Mouse (Mus musculus): ENCODE measurements at regions not wholly inside any gene's neighbourhood (a gene's known extent, or its start where the extent isn't known, plus 50 kb on each side); places are given as distances from the start of the nearest gene placed in this dataset.
A peak's percentile ranks its signal among the peaks of the same experiment; 100 is the strongest.

DNA sequence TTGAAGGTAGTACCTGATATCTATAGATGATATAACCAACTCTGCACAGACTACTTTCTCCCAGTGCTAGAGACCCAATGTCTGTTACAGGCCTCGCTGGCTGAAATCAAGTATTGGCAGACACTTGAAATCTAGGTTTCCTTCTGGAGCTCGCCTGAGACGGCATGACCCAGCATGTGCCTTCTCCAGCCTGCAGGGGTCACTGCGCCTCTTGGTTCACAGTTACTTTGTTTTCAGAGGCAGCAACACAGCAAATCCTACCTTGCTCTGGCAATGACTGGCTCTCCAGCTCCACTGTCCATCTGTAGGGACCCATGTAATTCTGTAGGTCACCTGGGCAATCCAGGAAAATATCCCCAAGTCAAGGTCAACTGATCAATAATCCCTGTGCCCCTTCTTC, 111.6 kb upstream of the Ppp2r2d start:
- H3K36me3 ChIP-seq (ENCODE audit: control insufficient read depth, insufficient read depth, low read length, poor library complexity, severe bottlenecking) = no peaks in the 10 kb centered on the region
- no peaks in the 10 kb centered on the region for H3K9me3 ChIP-seq (ENCODE audit: control insufficient read depth, insufficient read depth, low read depth, low read length)
- in situ Hi-C loops (cut with MboI; ENCODE audit: low sequenced_read_pairs in 2 of 2, unreplicated experiment in 2 of 2) = no loop called here
- H3K4me3 ChIP-seq (ENCODE audit: insufficient read depth in 1 of 2, low read depth in 1 of 2, low read length in 2 of 2, poor library complexity in 1 of 2, severe bottlenecking in 1 of 2) = no peak overlapping the region
- no peaks in the 10 kb centered on the region for H3K4me1 ChIP-seq (ENCODE audit: control insufficient read depth in 2 of 2, insufficient read depth in 2 of 2, low read length in 2 of 2, poor library complexity in 1 of 2)
- no peak overlapping the region for H3K9ac ChIP-seq (ENCODE audit: insufficient read depth, low read depth, low read length, poor library complexity, severe bottlenecking)
- no peak for TF ChIP-seq CHD2 (IDR thresholded peaks at IDR 0.05; ENCODE audit: low read depth, low read length)
- no peak for TF ChIP-seq MAFK (IDR thresholded peaks at IDR 0.05; ENCODE audit: insufficient read depth, low read depth, low read length)
- no peak for TF ChIP-seq ZNF384 (IDR thresholded peaks at IDR 0.05; ENCODE audit: low read depth, low read length)
- TF ChIP-seq ZC3H11A (IDR thresholded peaks at IDR 0.05; ENCODE audit: borderline replicate concordance, low read depth, low read length) = peak; percentile 42; the same call in 1 of the 2 replicates
- no peak for TF ChIP-seq HCFC1 (IDR thresholded peaks at IDR 0.05; ENCODE audit: borderline replicate concordance, insufficient read depth, low read length)
- no peak overlapping the region for H3K27ac ChIP-seq (ENCODE audit: insufficient read depth, low read depth, low read length, poor library complexity, severe bottlenecking)
- DNase-seq (ENCODE audit: low read depth, low spot score) = peak; percentile 13

DNA sequence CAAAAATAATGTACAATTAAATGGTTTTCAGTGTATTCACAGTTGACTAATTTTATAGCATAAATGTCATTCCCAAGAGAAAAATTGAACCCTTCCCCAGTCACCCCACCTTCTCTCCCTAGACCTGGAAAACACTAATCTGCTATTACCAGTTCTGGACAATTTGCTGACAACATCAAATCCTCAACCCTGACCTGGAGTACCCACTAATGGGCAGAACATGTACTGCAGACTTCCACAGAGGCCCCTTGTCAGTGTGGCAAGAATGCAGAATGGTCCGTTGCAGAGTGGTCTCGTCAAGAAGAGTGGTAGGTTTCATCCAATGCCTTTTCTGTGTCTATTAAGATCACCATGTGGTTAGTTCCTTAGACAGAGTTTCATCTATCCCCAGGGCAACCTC, 121.0 kb upstream of the Ppp2r2d start:
- in situ Hi-C loops (cut with MboI; ENCODE audit: low sequenced_read_pairs in 2 of 2, unreplicated experiment in 2 of 2) = no loop called here
- no peak for DNase-seq (ENCODE audit: low read depth, low spot score)
- Histone ChIP-seq H3K4me1 (ENCODE audit: control insufficient read depth in 2 of 2, insufficient read depth in 2 of 2, low read length in 2 of 2, poor library complexity in 1 of 2) (no peaks in the 10 kb centered on the region), H3K4me3 (ENCODE audit: insufficient read depth in 1 of 2, low read depth in 1 of 2, low read length in 2 of 2, poor library complexity in 1 of 2, severe bottlenecking in 1 of 2) (no peak overlapping the region), H3K9ac (ENCODE audit: insufficient read depth, low read depth, low read length, poor library complexity, severe bottlenecking) (no peak overlapping the region), H3K9me3 (ENCODE audit: control insufficient read depth, insufficient read depth, low read depth, low read length) (no peaks in the 10 kb centered on the region), H3K27ac (ENCODE audit: insufficient read depth, low read depth, low read length, poor library complexity, severe bottlenecking) (no peak overlapping the region), H3K36me3 (ENCODE audit: control insufficient read depth, insufficient read depth, low read length, poor library complexity, severe bottlenecking) (no peaks in the 10 kb centered on the region)
- TF ChIP-seq MAFK (IDR thresholded peaks at IDR 0.05; ENCODE audit: insufficient read depth, low read depth, low read length) (peak; percentile 67), ZNF384 (IDR thresholded peaks at IDR 0.05; ENCODE audit: low read depth, low read length) (no peak), ZC3H11A (IDR thresholded peaks at IDR 0.05; ENCODE audit: borderline replicate concordance, low read depth, low read length) (no peak), CHD2 (IDR thresholded peaks at IDR 0.05; ENCODE audit: low read depth, low read length) (no peak)

- Histone ChIP-seq H3K4me1 (ENCODE audit: control insufficient read depth in 2 of 2, insufficient read depth in 2 of 2, low read length in 2 of 2, poor library complexity in 1 of 2) (no peaks in the 10 kb centered on the region), H3K27ac (ENCODE audit: insufficient read depth, low read depth, low read length, poor library complexity, severe bottlenecking) (no peak overlapping the region), H3K36me3 (ENCODE audit: control insufficient read depth, insufficient read depth, low read length, poor library complexity, severe bottlenecking) (no peaks in the 10 kb centered on the region), H3K4me3 (ENCODE audit: insufficient read depth in 1 of 2, low read depth in 1 of 2, low read length in 2 of 2, poor library complexity in 1 of 2, severe bottlenecking in 1 of 2) (no peak overlapping the region), H3K9me3 (ENCODE audit: control insufficient read depth, insufficient read depth, low read depth, low read length) (no peaks in the 10 kb centered on the region), H3K9ac (ENCODE audit: insufficient read depth, low read depth, low read length, poor library complexity, severe bottlenecking) (no peak overlapping the region)
- no peak for DNase-seq (ENCODE audit: low read depth, low spot score)
- no peak for TF ChIP-seq CHD2 (IDR thresholded peaks at IDR 0.05; ENCODE audit: low read depth, low read length)
- no peak for TF ChIP-seq MAFK (IDR thresholded peaks at IDR 0.05; ENCODE audit: insufficient read depth, low read depth, low read length)
- no peak for TF ChIP-seq HCFC1 (IDR thresholded peaks at IDR 0.05; ENCODE audit: borderline replicate concordance, insufficient read depth, low read length)
- TF ChIP-seq ZC3H11A (IDR thresholded peaks at IDR 0.05; ENCODE audit: borderline replicate concordance, low read depth, low read length) = no peak
- TF ChIP-seq ZNF384 (IDR thresholded peaks at IDR 0.05; ENCODE audit: low read depth, low read length) = no peak
- in situ Hi-C loops (cut with MboI; ENCODE audit: low sequenced_read_pairs in 2 of 2, unreplicated experiment in 2 of 2) = loop anchor here in 1 of 2 experiments (5.0 kb wide), 1 partner anchor 37 kb away; no protein-coding TSS in a partner anchor
Observed at GRCm38 (mm10) chr7:138719608-138720007, 126.3 kb upstream of the Ppp2r2d start.

DNA sequence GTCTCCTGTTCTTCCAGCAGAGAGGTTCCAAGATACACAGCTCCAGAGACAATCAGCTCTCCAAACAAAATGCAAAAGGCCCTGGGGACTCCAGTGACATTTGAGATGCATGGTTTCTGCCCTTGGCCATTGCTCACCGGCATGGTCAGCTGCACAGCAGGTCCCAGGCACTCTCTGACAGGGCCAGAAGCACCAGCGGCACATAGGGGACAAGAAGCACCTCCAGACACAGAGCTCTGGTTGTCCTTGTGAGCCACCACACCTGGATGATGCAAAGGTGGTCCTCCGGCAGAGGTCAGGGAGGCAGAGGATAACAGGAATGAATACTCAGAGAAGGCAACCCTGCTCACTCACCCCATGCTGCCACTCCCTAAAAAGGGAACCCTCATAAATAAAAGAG, 126.8 kb upstream of the Ppp2r2d start:
- H3K4me1 ChIP-seq (ENCODE audit: control insufficient read depth in 2 of 2, insufficient read depth in 2 of 2, low read length in 2 of 2, poor library complexity in 1 of 2) = no peaks in the 10 kb centered on the region
- in situ Hi-C loops (cut with MboI; ENCODE audit: low sequenced_read_pairs in 2 of 2, unreplicated experiment in 2 of 2) = loop anchor here in 1 of 2 experiments (5.0 kb wide), 1 partner anchor 37 kb away; no protein-coding TSS in a partner anchor

DNA sequence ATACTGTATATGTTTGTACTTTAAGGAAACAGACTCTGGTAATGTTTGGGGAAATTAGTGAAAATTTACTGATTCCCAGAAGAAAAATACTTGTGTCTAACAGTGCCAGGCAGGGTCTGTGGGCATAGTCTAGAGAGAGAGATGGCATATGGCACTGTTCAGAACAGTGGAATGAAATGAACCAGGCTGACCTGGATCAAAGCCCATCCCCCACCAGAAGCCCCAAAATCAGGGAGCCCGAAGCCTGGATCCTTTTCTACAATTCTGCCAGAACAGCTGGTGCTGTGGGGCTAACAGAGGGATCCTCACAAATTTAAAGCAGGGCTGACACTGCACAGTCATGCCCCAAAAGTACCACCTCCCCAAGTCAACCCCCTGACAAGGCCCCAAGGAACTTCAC, 131.1 kb upstream of the Ppp2r2d start:
- TF ChIP-seq ZC3H11A (IDR thresholded peaks at IDR 0.05; ENCODE audit: borderline replicate concordance, low read depth, low read length) = no peak
- no peak for TF ChIP-seq MAFK (IDR thresholded peaks at IDR 0.05; ENCODE audit: insufficient read depth, low read depth, low read length)
- TF ChIP-seq ZNF384 (IDR thresholded peaks at IDR 0.05; ENCODE audit: low read depth, low read length) = no peak
- no peak for TF ChIP-seq CHD2 (IDR thresholded peaks at IDR 0.05; ENCODE audit: low read depth, low read length)
- no peak for TF ChIP-seq HCFC1 (IDR thresholded peaks at IDR 0.05; ENCODE audit: borderline replicate concordance, insufficient read depth, low read length)
- H3K4me1 ChIP-seq (ENCODE audit: control insufficient read depth in 2 of 2, insufficient read depth in 2 of 2, low read length in 2 of 2, poor library complexity in 1 of 2) = no peaks in the 10 kb centered on the region
- no peaks in the 10 kb centered on the region for H3K36me3 ChIP-seq (ENCODE audit: control insufficient read depth, insufficient read depth, low read length, poor library complexity, severe bottlenecking)
- H3K27ac ChIP-seq (ENCODE audit: insufficient read depth, low read depth, low read length, poor library complexity, severe bottlenecking) = no peak overlapping the region
- H3K9me3 ChIP-seq (ENCODE audit: control insufficient read depth, insufficient read depth, low read depth, low read length) = no peaks in the 10 kb centered on the region
- in situ Hi-C loops (cut with MboI; ENCODE audit: low sequenced_read_pairs in 2 of 2, unreplicated experiment in 2 of 2) = loop anchor here in 1 of 2 experiments (5.0 kb wide), 1 partner anchor 32 kb away; no protein-coding TSS in a partner anchor
- H3K4me3 ChIP-seq (ENCODE audit: insufficient read depth in 1 of 2, low read depth in 1 of 2, low read length in 2 of 2, poor library complexity in 1 of 2, severe bottlenecking in 1 of 2) = no peak overlapping the region
- no peak overlapping the region for H3K9ac ChIP-seq (ENCODE audit: insufficient read depth, low read depth, low read length, poor library complexity, severe bottlenecking)
- no peak for DNase-seq (ENCODE audit: low read depth, low spot score)

More for the DNA sequence above, 126.8 kb upstream of the Ppp2r2d start:
- no peaks in the 10 kb centered on the region for H3K36me3 ChIP-seq (ENCODE audit: control insufficient read depth, insufficient read depth, low read length, poor library complexity, severe bottlenecking)
- no peak for TF ChIP-seq ZC3H11A (IDR thresholded peaks at IDR 0.05; ENCODE audit: borderline replicate concordance, low read depth, low read length)
- TF ChIP-seq ZNF384 (IDR thresholded peaks at IDR 0.05; ENCODE audit: low read depth, low read length) = no peak
- no peak for TF ChIP-seq CHD2 (IDR thresholded peaks at IDR 0.05; ENCODE audit: low read depth, low read length)
- TF ChIP-seq HCFC1 (IDR thresholded peaks at IDR 0.05; ENCODE audit: borderline replicate concordance, insufficient read depth, low read length) = no peak
- no peak for TF ChIP-seq MAFK (IDR thresholded peaks at IDR 0.05; ENCODE audit: insufficient read depth, low read depth, low read length)
- DNase-seq (ENCODE audit: low read depth, low spot score) = no peak
- H3K9ac ChIP-seq (ENCODE audit: insufficient read depth, low read depth, low read length, poor library complexity, severe bottlenecking) = no peak overlapping the region
- H3K4me3 ChIP-seq (ENCODE audit: insufficient read depth in 1 of 2, low read depth in 1 of 2, low read length in 2 of 2, poor library complexity in 1 of 2, severe bottlenecking in 1 of 2) = no peak overlapping the region
- H3K9me3 ChIP-seq (ENCODE audit: control insufficient read depth, insufficient read depth, low read depth, low read length) = no peaks in the 10 kb centered on the region
- H3K27ac ChIP-seq (ENCODE audit: insufficient read depth, low read depth, low read length, poor library complexity, severe bottlenecking) = no peak overlapping the region
